Mouse (Mus musculus) macrophage (primary cell): ENCODE results near the gene Nxpe2. TPM values are rescaled to one million over a fixed set of nuclear protein-coding genes. Genes with fewer than 3 reads are reported as not detected.

Experiments used
- polyA plus RNA-seq: library from polyadenylated mRNA; stranded (reverse); fragments of 250-400 nt; gene quantifications from 3 replicates; pipeline ENCODE4 v1.2.4, GENCODE M21; 2018; ENCODE audit warnings: inconsistent platforms

Nxpe2 gene
- polyA plus RNA-seq, 1 experiment from 2014 or later = not detected

Other genes starting within 250 kb of the Nxpe2 start
- gene Nxpe4, start 191.4 kb downstream of the Nxpe2 start, polyA plus RNA-seq = 0.57 to 3.1 TPM (median 1.6 TPM) in 3 replicates
- gene Rexo2, start 127.2 kb upstream of the Nxpe2 start, polyA plus RNA-seq = 92.9 to 181 TPM (median 121 TPM) in 3 replicates
- gene Rbm7, start 141.8 kb upstream of the Nxpe2 start, polyA plus RNA-seq = 61.8 to 94.5 TPM (median 73.4 TPM) in 3 replicates
- 7.1 to 29.1 TPM (median 13.7 TPM) in 3 replicates for gene Gm5617, start 142.0 kb upstream of the Nxpe2 start, polyA plus RNA-seq